Mouse (Mus musculus) heart, embryonic 16.5 days (tissue): ENCODE results near the gene Nabp2. TPM values are rescaled to one million over a fixed set of nuclear protein-coding genes. Genes with fewer than 3 reads are reported as not detected.
A peak's percentile ranks its signal among the peaks of the same experiment; 100 is the strongest.

Experiments used
- ATAC-seq: fragments of 200-750 bp; cut with Nextera tagmentation; replicated peaks from 2 replicates; pipeline ENCODE4 v1.8.0; 2017; ENCODE audit warnings: moderate number of reproducible peaks; ENCODE audit not compliant: insufficient read depth, low FRiP score; ENCODE audit errors: extremely low read depth
- H3K27ac ChIP-seq: fragments of 300-500 bp; sonication (generic); 2 replicates; pipeline ENCODE4 v1.5.1; 2014; ENCODE audit warnings: mild to moderate bottlenecking, low read length, control low read depth, moderate library complexity
- H3K27me3 ChIP-seq: fragments of 300-500 bp; sonication (generic); 2 replicates; pipeline ENCODE4 v1.6.1; 2014; ENCODE audit warnings: low read length, mixed read lengths; ENCODE audit not compliant: control insufficient read depth, insufficient read depth
- H3K36me3 ChIP-seq: fragments of 300-500 bp; sonication (generic); 2 replicates; pipeline ENCODE4 v1.6.1; 2014; ENCODE audit not compliant: control insufficient read depth, insufficient read depth
- H3K4me1 ChIP-seq: fragments of 300-500 bp; sonication (generic); 2 replicates; pipeline ENCODE4 v1.6.1; 2014; ENCODE audit warnings: low read length, mixed read lengths; ENCODE audit not compliant: control insufficient read depth, insufficient read depth
- H3K4me2 ChIP-seq: fragments of 300-500 bp; sonication (generic); 2 replicates; pipeline ENCODE4 v1.6.1; 2014; ENCODE audit warnings: low read depth, mild to moderate bottlenecking, control low read depth, low read length
- H3K4me3 ChIP-seq: fragments of 300-500 bp; sonication (generic); 2 replicates; pipeline ENCODE4 v1.5.1; 2014; ENCODE audit warnings: mild to moderate bottlenecking, control low read depth, low read length
- H3K9ac ChIP-seq: fragments of 300-500 bp; sonication (generic); 2 replicates; pipeline ENCODE4 v1.6.1; 2014; ENCODE audit warnings: low read length, control low read depth
- H3K9me3 ChIP-seq: fragments of 300-500 bp; sonication (generic); replicated peaks from 2 replicates; pipeline ENCODE4 v1.6.1; 2016; ENCODE audit warnings: low read length; ENCODE audit not compliant: control insufficient read depth
- WGBS: fragments of 180-500 bp; shearing (Covaris S2); extraction: QIAGEN DNeasy Blood & Tissue Kit; methylation state at CpG from one replicate; pipeline ENCODE4 v1.1.7; 2014; 5-methylcytosine and 5-hydroxymethylcytosine counted together
- polyA plus RNA-seq: library from polyadenylated mRNA; unstranded; fragments of >200 nt; fragmentation: Nextera tagmentation; extraction: Ambion mirVana; gene quantifications from 2 replicates; pipeline ENCODE4 v1.2.1, GENCODE M21; 2015

The Nabp2 gene
- polyA plus RNA-seq: 55.9 and 60.4 TPM in 2 replicates

DNA sequence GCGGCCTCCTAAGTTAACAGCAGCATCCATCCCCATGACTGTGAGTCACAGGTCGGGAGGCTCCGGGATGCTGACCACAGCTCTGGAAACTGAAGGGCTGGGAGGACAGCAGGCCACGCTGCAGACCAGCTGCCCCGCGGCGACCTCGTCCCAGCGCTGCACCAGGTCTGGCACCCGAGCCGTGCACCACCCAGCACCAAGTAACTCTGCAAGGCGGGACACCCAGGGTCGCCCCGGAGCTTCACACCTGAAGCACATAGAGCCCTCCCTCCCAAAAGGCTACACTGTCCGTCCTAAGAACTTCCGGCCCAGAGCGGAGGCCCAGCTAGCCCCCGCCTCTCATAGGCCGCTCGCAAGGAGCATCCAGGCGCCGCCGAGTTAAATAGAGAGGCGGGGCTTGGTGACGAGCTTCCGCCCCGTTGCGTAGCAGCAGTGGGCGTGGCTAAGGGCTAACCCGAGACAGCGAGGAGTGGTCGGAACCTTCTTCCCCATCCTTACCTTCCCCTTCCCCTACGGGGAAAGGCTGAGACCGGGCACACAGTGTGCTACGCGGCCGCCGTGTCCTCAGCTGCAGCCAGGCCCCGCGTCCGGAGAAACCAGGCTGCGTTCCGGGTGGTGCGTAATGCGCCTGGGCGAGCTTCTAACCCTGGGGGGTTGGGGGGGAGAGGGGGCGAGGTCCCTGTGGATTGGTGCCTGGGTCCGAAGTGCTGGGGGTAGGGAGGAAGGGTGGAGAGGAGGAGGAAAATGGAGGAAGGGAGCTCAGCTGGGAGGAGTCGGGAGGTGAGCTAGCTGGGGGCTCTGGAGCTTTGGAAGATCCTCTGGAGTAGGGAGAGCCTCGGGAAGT, at the start of gene Nabp2, which contains the start of gene Rnf41:
TSS of gene Nabp2 (minus strand) at position 282 of the 844 bp plus-strand sequence.
TSS of gene Rnf41 (plus strand) at position 447 of the 844 bp plus-strand sequence.
- peak within 1 kb of the TSS; percentile 98 for H3K4me2 ChIP-seq
- WGBS: under 1% methylated on average over 49 of the region's 50 CpGs
- peaks cover 8% of the 10 kb centered on the region; the same call in 1 of the 2 replicates for H3K36me3 ChIP-seq
- no peaks in the 10 kb centered on the region for H3K9me3 ChIP-seq
- peak within 1 kb of the TSS; percentile 98 for H3K27ac ChIP-seq
- peak within 1 kb of the TSS; percentile 100 for H3K4me3 ChIP-seq
- peak within 1 kb of the TSS; percentile 90 for H3K9ac ChIP-seq
- peak; percentile 88 for ATAC-seq
- H3K27me3 ChIP-seq: no peaks in the 10 kb centered on the region
- H3K4me1 ChIP-seq: peaks cover 32% of the 10 kb centered on the region

DNA sequence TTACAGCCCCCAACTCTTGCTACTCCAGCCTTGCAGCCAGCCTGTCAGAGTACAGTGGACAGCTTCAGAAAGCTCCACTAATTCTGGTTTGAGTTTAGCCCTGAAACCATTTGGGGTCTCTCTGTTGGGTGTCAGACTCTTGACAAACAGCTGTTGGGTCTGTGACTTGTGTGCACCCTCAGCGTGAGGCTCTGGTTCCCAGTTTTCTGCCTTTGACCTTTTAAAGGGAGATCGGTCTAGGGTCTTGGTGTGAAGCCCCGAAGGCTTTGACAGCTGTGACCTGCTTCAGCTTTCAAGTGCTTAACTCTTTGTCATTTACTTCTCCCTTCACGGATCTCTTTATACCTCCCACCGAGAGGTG, 49.0 kb upstream of the Nabp2 start:
- ATAC-seq: no peak
- H3K4me3 ChIP-seq: peak overlapping the region; percentile 73

DNA sequence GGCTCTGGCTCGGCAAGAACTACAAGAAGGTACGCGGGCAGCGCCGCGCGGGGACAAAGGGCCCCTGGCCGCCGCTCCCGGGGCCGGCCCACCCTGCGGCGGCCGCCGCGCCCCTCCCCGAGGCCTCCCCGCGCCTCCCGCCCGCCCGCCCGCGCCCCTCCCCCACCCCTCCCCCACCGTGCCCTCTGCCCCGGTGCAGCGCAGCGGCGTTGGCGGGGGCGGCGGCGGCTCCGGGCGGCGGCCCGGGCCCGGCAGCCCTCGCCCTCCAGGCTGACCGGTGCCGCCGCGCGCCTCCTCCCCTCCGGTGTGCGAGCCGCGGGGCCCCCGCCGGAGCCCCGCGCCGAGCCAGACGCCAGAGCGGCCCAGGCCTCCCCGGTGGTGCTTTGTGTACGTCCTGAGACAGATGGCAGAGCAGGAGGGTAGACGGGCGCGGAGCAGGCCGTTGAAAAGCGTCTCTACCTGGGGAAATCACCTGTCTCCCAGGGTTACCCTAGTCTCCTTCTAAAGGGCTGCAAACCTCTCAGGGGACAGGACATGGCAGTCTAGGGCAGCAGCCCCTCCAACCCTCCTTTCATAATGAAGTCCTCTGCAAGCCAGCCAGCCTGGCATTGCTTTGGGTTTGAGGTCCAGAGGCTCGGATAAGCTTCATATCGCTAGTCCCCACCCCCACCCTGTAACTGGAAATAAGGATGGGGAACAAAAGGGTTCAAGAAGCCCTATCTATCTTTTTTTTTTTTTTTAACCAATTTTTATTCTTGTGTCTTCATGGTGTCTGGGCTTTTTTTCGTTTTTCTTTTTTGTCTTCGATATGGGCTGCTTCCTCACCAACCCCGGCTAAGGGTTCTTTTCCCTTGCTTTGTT, 48.3 kb upstream of the Nabp2 start:
- H3K9ac ChIP-seq: peak overlapping the region; percentile 91
- peak; percentile 59 for ATAC-seq
- H3K36me3 ChIP-seq: peaks cover 22% of the 10 kb centered on the region
- H3K27ac ChIP-seq: peak overlapping the region; percentile 96
- peaks cover 11% of the 10 kb centered on the region for H3K4me1 ChIP-seq
- peak overlapping the region; percentile 84 for H3K4me2 ChIP-seq
- no peaks in the 10 kb centered on the region for H3K9me3 ChIP-seq
- no peaks in the 10 kb centered on the region for H3K27me3 ChIP-seq
- under 1% methylated on average over 39 of the region's 67 CpGs for WGBS
- peak overlapping the region; percentile 73 for H3K4me3 ChIP-seq

More for the DNA sequence above, 49.0 kb upstream of the Nabp2 start:
- peak overlapping the region; percentile 91 for H3K9ac ChIP-seq
- WGBS: 6% methylated on average over 5 of the region's 5 CpGs
- no peaks in the 10 kb centered on the region for H3K9me3 ChIP-seq
- peak overlapping the region; percentile 96 for H3K27ac ChIP-seq
- H3K4me2 ChIP-seq: peak overlapping the region; percentile 84
- H3K4me1 ChIP-seq: peaks cover 11% of the 10 kb centered on the region
- H3K36me3 ChIP-seq: peaks cover 26% of the 10 kb centered on the region
- no peaks in the 10 kb centered on the region for H3K27me3 ChIP-seq

DNA sequence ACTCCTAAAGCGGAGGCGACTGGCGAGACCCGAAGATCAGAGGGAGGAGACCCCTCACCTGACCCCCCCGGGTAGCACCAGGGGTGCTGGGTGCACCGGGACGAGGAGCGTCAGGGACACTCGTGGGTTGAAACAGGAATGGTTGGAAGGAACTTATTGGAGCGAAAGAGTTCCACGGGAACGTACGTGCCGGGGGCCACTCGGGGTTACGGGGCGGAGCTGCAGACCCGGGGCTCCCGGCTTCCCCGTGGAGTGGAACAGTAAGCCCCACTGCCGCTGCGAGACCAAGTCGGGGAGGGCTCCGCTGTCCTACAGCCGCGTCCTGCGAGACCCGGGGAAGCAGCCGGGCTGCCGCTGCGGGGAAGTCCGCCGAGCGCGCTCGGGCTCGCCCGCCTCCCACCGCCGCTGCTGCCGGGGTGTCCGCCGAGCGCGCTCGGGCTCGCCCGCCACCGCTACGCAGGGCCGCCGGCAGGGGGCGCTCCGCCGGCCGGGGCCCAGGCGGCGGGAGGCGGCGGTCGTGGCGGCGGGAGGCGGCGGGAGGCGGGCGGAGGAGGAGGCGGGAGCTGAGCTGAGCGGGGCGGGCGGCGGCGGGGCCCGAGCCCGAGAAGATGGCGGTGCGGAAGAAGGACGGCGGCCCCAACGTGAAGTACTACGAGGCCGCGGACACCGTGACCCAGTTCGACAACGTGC, 47.6 kb upstream of the Nabp2 start, which contains the start of gene Smarcc2:
TSS of gene Smarcc2 (plus strand) at position 530 of the 690 bp plus-strand sequence.
- ATAC-seq: peak; percentile 84
- WGBS: 0% methylated on average over 67 of the region's 86 CpGs
- H3K4me3 ChIP-seq: peak within 1 kb of the TSS; percentile 73
- H3K4me1 ChIP-seq: peaks cover 11% of the 10 kb centered on the region
- peak within 1 kb of the TSS; percentile 84 for H3K4me2 ChIP-seq
- H3K27ac ChIP-seq: peak within 1 kb of the TSS; percentile 96
- H3K27me3 ChIP-seq: no peaks in the 10 kb centered on the region
- H3K9ac ChIP-seq: peak within 1 kb of the TSS; percentile 91
- H3K9me3 ChIP-seq: no peaks in the 10 kb centered on the region
- peaks cover 15% of the 10 kb centered on the region for H3K36me3 ChIP-seq

DNA sequence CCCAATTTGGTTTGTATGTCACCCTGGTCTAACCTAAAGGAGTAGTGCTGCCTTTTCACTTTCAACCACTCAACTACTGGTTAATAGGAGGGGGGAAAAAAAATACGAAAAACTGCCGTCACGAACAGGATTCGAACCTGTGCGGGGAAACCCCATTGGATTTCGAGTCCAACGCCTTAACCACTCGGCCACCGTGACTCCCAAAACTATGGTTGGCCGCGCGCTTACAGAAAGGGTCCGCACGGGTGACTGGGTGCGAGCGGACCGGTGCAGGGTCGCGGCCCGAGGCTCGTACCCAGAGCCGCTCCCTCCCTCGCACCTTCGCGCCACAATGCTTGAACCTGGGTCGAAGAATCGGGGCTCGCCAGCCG, 47.0 kb upstream of the Nabp2 start:
- peak; percentile 58 for ATAC-seq
- Histone ChIP-seq H3K27ac (peak overlapping the region; percentile 96), H3K4me3 (peak overlapping the region; percentile 73), H3K27me3 (no peaks in the 10 kb centered on the region), H3K4me1 (peaks cover 11% of the 10 kb centered on the region), H3K9me3 (no peaks in the 10 kb centered on the region), H3K4me2 (peak overlapping the region; percentile 73), H3K9ac (peak overlapping the region; percentile 91), H3K36me3 (peaks cover 10% of the 10 kb centered on the region)
- under 1% methylated on average over 29 of the region's 29 CpGs for WGBS

DNA sequence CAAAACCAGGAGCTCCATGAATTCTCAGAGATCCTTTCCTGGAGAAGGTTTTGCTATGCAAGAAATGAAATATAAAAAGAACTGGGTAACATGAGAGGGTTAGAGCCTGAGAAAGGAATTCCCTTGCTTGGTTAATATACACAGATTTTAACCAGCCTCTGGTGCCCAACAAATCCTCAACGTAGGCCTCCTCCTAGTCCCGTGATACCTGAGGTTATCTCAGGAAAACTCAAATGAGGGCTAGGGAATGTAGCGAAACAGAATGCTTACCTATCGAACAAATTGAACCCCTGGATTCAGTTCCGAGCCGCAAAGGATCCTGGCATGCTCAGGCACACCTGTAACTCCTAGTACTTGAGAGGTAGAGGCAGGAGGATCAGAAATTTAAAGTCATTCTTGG, 46.4 kb upstream of the Nabp2 start:
- H3K4me2 ChIP-seq: no peak overlapping the region
- no peak overlapping the region for H3K27ac ChIP-seq
- 92% methylated on average over 6 of the region's 6 CpGs for WGBS

DNA sequence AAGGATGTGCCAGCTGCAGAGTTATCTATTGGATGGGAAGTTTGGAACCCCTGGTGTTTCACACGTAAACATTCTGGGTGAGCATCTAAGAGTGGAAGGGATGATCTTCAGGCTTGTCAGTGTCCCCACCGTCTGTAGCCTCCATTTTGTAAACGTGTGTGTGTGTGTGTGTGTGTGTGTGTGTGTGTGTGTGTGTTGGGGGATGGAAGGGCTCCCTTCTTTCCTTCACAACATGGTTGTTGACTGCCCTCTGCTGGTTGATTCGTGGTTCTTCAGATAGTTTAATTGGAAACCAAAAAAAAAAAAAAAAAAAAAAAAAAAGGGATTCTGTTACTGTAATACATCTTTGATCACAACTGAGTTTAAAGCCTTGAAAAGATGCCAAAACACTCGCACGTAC, 44.0 kb upstream of the Nabp2 start:
- Histone ChIP-seq H3K4me3 (0 out of 2 replicates have a peak overlapping the region, but pooled peaks have one; percentile 1), H3K9ac (peak overlapping the region; percentile 1; the same call in 1 of the 2 replicates), H3K4me2 (peak overlapping the region; percentile 32), H3K27me3 (no peaks in the 10 kb centered on the region), H3K4me1 (peaks cover 4% of the 10 kb centered on the region), H3K9me3 (no peaks in the 10 kb centered on the region), H3K27ac (no peak overlapping the region), H3K36me3 (no peaks in the 10 kb centered on the region)
- 4% methylated on average over 6 of the region's 6 CpGs for WGBS
- ATAC-seq: no peak

More for the DNA sequence above, 46.4 kb upstream of the Nabp2 start:
- Histone ChIP-seq H3K9ac (no peak overlapping the region), H3K9me3 (no peaks in the 10 kb centered on the region), H3K27me3 (no peaks in the 10 kb centered on the region), H3K36me3 (peaks cover 7% of the 10 kb centered on the region), H3K4me1 (peaks cover 11% of the 10 kb centered on the region), H3K4me3 (peak overlapping the region; percentile 73; the same call in 1 of the 2 replicates)
- no peak for ATAC-seq

DNA sequence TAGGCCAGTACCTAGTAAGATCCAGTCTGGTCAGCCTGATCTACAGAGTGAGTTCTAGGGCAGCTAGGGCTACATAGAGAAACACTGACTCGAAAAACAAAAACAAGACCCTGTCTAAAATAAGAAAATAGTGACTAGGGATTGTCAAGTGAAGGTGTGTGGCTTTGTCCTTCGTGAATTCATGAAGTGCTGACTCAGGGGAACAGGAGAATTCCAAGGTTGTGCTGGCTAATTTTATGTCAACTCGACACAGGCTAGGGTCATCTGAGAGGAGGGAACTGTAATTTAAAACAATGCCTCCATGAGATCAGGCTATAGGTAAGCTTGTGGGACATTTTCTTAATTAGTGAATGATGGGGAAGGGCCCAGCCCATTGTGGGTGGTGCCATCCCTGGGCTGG, 43.2 kb upstream of the Nabp2 start:
- H3K4me3 ChIP-seq: no peak overlapping the region
- H3K27ac ChIP-seq: no peak overlapping the region
- H3K9ac ChIP-seq: no peak overlapping the region
- WGBS: 71% methylated on average over 3 of the region's 3 CpGs
- no peaks in the 10 kb centered on the region for H3K36me3 ChIP-seq
- H3K9me3 ChIP-seq: no peaks in the 10 kb centered on the region
- H3K4me1 ChIP-seq: no peaks in the 10 kb centered on the region
- no peaks in the 10 kb centered on the region for H3K27me3 ChIP-seq
- H3K4me2 ChIP-seq: no peak overlapping the region
- no peak for ATAC-seq
